Mouse (Mus musculus): ENCODE measurements around the gene Unc13d. TPM values are rescaled to one million over a fixed set of nuclear protein-coding genes. Genes with fewer than 3 reads are reported as not detected.
A peak's percentile ranks its signal among the peaks of the same experiment; 100 is the strongest.
"Not testable (repeated sequence)": the region's sequence is repeated elsewhere in the genome, so short reads cannot be mapped to it uniquely, and the experiment has no call there.

The Unc13d gene
- polyA plus RNA-seq (2015; fragmentation: Nextera tagmentation; extraction: Ambion mirVana) = 1.5 and 2.3 TPM in 2 replicates

DNA sequence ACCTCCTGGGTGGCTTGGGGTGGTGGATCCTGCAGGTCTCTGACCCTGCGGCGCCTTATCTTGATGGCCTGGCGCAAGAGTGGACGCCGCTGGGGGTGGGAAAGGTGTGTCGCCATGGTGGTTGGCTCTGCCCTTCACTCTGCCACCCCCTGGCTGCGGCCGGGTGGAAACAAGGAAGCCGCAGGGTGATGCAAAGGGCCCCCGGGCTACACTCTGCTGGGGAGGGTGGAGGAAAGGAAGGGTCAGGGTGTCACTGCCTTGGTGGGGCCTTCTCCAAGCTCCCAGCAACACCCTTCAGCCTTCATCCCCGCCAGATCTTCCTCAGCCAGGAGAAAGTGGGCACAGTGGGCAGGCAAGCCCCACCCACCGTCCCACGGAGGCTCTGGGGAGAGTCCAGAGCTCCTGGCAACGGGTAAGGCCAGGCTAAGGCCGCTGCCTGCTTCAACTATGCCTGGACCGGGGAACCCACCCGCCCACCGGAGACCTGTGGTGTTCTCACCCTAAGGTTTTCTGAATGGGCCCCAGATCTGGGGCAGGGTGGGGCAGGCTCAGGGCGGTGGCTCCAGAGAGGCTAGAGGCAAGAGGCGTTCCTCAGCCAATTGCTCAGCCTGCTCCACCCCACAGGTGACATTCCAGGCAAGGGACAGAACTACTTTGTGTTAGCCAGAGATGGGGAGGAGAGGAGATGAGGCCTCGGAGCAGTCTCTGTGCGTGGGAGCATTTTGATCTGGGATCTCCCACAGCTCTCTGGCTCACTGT, at the start of gene Unc13d:
Gene Unc13d, minus strand, starts transcription at position 516 of the 759 bp plus-strand sequence.
- Histone ChIP-seq H3K4me1 (peaks cover 50% of the 10 kb centered on the region), H3K9me3 (no peaks in the 10 kb centered on the region), H3K4me2 (peak within 1 kb of the TSS; percentile 64), H3K9ac (peak within 1 kb of the TSS; percentile 76), H3K4me3 (peak within 1 kb of the TSS; percentile 35), H3K27ac (replicated peaks) (peak within 1 kb of the TSS; percentile 68), H3K27me3 (replicated peaks) (no peaks in the 10 kb centered on the region), H3K36me3 (peaks cover 41% of the 10 kb centered on the region)
- 55% methylated on average over 22 of the region's 22 CpGs for WGBS
- ATAC-seq (ENCODE audit: extremely low read depth, insufficient number of reproducible peaks, low FRiP score, low TSS enrichment) = 0 out of 2 replicates have a peak, but pooled peaks have one; percentile 27

DNA sequence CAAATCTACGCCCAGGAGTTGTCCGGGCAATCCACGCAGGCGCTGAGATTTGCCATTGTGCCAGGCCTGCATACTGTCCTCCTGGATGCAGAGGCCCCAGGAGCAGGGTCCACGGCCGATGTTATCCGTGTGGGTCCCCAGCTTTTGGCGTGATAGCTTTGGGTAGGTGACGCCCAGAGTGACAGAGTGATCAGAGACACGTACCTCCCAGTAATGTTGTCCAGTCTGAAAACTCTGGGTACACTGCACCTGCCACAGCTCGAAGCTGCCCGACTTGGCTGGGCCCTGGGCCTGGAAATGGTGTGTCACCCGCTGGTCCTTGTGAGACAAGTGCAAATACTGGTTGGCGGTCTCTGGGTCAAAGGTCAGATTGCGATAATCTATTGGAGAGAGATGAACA, 48.5 kb upstream of the Unc13d start:
- ATAC-seq (ENCODE audit: extremely low read depth, insufficient number of reproducible peaks, low FRiP score, low TSS enrichment) = no peak
- H3K9ac ChIP-seq = no peak overlapping the region
- H3K36me3 ChIP-seq = peaks cover 52% of the 10 kb centered on the region
- peaks cover 31% of the 10 kb centered on the region for H3K4me1 ChIP-seq
- 93% methylated on average over 15 of the region's 15 CpGs for WGBS
- H3K27me3 ChIP-seq (replicated peaks) = no peaks in the 10 kb centered on the region
- no peak overlapping the region for H3K27ac ChIP-seq (replicated peaks)
- no peak overlapping the region for H3K4me2 ChIP-seq
- H3K4me3 ChIP-seq = no peak overlapping the region
- no peaks in the 10 kb centered on the region for H3K9me3 ChIP-seq

DNA sequence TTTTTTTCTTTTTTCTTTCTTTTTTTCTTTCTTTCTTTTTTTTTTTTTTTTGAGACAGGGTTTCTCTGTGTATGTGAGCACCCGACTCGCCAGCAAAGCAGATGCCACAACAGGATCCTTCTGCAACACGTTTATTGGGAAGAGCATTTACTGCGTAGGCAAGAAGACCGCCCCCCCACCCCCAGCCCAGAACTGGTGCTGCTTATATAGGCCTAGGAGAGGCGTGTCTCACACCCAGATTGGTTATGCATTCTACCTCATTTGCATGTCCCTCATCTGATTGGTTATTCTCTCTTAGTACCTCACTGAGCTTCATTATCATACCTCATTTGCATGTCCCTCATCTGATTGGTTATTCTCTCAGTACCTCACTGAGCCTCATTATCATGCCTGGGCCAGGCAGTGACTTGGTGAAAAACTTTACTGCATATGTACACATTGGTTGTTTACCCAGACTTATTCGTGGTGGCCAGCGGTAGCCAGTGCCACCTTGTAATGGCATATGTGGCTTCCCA, 44.0 kb upstream of the Unc13d start:
- not testable (repeated sequence) for H3K4me1 ChIP-seq; H3K9ac ChIP-seq; H3K27me3 ChIP-seq (replicated peaks); H3K27ac ChIP-seq (replicated peaks); H3K9me3 ChIP-seq; H3K4me2 ChIP-seq; H3K4me3 ChIP-seq; ATAC-seq (ENCODE audit: extremely low read depth, insufficient number of reproducible peaks, low FRiP score, low TSS enrichment)
- WGBS = 91% methylated on average over 8 of the region's 8 CpGs
- H3K36me3 ChIP-seq = peaks cover 57% of the 10 kb centered on the region

DNA sequence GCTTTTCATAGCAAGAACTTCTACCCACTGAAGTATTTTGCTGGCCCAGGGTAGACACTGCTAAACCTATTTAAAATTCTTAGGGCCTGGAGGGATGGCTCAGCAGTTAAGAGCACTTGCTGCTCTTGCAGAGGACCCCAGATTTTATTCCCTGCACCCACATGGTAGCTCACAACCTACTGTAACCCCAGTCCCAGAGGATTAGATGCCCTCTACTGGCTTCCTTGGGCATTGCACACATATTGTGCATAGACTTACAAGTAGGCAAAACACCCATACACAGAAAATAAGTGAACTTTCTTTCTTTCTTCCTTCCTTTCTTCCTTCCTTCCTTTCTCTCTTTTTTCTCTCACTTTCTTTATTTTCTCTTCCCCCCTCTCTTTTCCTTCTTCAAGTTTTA, 40.1 kb upstream of the Unc13d start:
- Histone ChIP-seq H3K27ac (replicated peaks) (no peak overlapping the region), H3K27me3 (replicated peaks) (no peaks in the 10 kb centered on the region), H3K4me1 (no peaks in the 10 kb centered on the region), H3K36me3 (peaks cover 21% of the 10 kb centered on the region), H3K9ac (no peak overlapping the region), H3K9me3 (0 out of 2 replicates have a peak, but pooled peaks cover 3% of the 10 kb centered on the region), H3K4me3 (no peak overlapping the region), H3K4me2 (no peak overlapping the region)
- no peak for ATAC-seq (ENCODE audit: extremely low read depth, insufficient number of reproducible peaks, low FRiP score, low TSS enrichment)

DNA sequence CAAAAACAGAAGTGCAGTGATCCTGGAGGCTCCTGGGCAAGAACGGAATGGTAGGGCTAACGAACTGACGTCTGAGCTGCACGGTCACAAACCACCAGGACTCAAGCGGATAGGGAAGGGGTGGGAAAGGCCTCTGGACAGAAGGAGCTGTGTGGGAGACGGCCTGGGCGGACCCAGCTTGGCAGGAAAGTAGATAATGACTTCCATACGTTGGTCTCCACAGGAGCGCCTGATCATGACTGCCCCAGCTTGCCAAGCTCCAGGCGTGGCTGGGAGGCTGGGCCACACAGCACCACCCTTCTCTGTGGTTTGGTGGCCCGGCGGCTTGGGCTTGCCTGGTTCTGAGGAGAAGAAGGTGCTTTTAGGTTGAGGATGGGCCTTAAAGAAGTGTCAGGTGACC, 39.5 kb upstream of the Unc13d start:
- Histone ChIP-seq H3K9ac (no peak overlapping the region), H3K4me3 (no peak overlapping the region), H3K27ac (replicated peaks) (peak overlapping the region; percentile 9; the same call in 1 of the 2 replicates), H3K9me3 (0 out of 2 replicates have a peak, but pooled peaks cover 3% of the 10 kb centered on the region), H3K4me2 (no peak overlapping the region), H3K4me1 (no peaks in the 10 kb centered on the region), H3K27me3 (replicated peaks) (no peaks in the 10 kb centered on the region), H3K36me3 (peaks cover 15% of the 10 kb centered on the region)
- 56% methylated on average over 12 of the region's 12 CpGs for WGBS
- ATAC-seq (ENCODE audit: extremely low read depth, insufficient number of reproducible peaks, low FRiP score, low TSS enrichment) = no peak

DNA sequence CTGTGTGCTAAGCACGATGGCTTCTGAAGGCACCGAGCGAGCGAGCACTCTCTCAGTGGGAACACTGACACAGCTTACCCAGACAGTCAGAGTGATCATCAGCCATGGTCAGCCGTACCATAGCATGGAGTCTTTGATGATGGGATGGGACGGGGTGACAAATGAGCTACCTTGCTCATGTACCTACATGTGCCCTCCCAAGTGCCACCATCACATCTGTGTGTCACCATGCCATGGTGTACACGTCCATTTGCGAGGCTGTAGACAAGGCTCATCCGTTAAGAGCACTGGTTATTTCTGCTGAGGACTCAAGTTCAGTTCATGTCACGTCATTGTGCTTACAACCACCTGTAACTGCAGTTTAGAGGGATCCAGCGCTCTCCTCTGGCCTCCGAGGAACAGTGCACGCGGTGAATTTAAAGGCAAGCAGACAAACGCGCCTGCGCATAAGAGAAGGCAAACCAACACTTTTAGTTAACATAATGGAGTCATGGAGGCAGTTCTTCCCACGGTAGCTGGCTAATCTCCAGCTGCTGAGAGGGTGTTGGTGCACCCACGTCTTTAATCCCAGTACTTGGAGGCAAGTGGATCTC, 33.9 kb upstream of the Unc13d start:
- no peak for ATAC-seq (ENCODE audit: extremely low read depth, insufficient number of reproducible peaks, low FRiP score, low TSS enrichment)
- WGBS = 84% methylated on average over 19 of the region's 19 CpGs

DNA sequence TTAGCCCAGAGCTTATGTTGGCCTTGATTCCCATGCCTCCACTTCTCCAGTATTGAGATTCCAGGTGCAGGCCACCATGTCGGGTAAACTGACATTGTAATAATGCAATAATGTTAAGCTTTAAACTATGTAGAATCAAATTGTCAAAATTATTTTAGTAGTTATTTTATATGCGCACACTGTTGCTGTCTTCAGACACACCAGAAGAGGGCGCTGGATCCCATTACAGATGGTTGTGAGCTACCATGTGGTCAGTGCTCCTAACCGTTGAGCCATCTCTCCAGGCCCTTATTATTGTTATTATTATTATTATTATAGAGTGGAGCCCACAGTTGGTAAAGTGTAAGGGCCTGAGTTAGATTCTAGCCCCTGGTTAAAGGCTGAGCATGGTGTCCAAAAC, 33.3 kb upstream of the Unc13d start:
- Histone ChIP-seq H3K4me2 (peak overlapping the region; percentile 76), H3K4me1 (peaks cover 48% of the 10 kb centered on the region), H3K9ac (peak overlapping the region; percentile 93), H3K27ac (replicated peaks) (peak overlapping the region; percentile 97), H3K4me3 (peak overlapping the region; percentile 80; the same call in 1 of the 2 replicates), H3K27me3 (replicated peaks) (peaks cover 36% of the 10 kb centered on the region), H3K36me3 (peaks cover 16% of the 10 kb centered on the region), H3K9me3 (no peaks in the 10 kb centered on the region)
- ATAC-seq (ENCODE audit: extremely low read depth, insufficient number of reproducible peaks, low FRiP score, low TSS enrichment) = no peak
- WGBS = 73% methylated on average over 4 of the region's 4 CpGs

More for the DNA sequence above, 33.9 kb upstream of the Unc13d start:
- Histone ChIP-seq H3K36me3 (peaks cover 10% of the 10 kb centered on the region; the same call in 1 of the 2 replicates), H3K4me1 (peaks cover 42% of the 10 kb centered on the region), H3K9ac (no peak overlapping the region), H3K27me3 (replicated peaks) (peaks cover 36% of the 10 kb centered on the region), H3K27ac (replicated peaks) (no peak overlapping the region), H3K4me2 (no peak overlapping the region), H3K9me3 (no peaks in the 10 kb centered on the region), H3K4me3 (no peak overlapping the region)

DNA sequence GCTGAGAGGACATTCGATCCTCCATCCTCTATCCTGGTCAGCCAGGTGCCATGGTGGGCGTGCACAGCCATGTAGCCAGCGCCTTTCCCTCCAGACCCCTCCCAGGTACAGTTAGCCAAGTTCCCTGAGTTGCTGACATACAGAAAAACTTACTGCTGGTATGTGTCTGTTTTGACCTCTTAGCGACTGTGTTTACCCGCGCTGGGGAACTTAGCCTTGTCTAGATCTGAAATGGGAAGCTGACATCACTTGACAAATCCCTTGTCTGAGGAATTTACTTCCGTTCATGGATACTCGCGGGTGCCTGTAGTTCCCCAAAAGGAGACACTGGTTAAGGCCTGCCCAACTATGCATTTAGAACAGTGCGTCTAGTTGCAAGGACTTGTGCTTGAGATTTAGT, 32.8 kb upstream of the Unc13d start:
- Histone ChIP-seq H3K4me1 (peaks cover 54% of the 10 kb centered on the region), H3K27ac (replicated peaks) (peak overlapping the region; percentile 97), H3K4me2 (peak overlapping the region; percentile 76), H3K4me3 (peak overlapping the region; percentile 80), H3K27me3 (replicated peaks) (peaks cover 36% of the 10 kb centered on the region), H3K36me3 (peaks cover 22% of the 10 kb centered on the region), H3K9ac (peak overlapping the region; percentile 93), H3K9me3 (no peaks in the 10 kb centered on the region)
- 5% methylated on average over 10 of the region's 10 CpGs for WGBS
- no peak for ATAC-seq (ENCODE audit: extremely low read depth, insufficient number of reproducible peaks, low FRiP score, low TSS enrichment)

DNA sequence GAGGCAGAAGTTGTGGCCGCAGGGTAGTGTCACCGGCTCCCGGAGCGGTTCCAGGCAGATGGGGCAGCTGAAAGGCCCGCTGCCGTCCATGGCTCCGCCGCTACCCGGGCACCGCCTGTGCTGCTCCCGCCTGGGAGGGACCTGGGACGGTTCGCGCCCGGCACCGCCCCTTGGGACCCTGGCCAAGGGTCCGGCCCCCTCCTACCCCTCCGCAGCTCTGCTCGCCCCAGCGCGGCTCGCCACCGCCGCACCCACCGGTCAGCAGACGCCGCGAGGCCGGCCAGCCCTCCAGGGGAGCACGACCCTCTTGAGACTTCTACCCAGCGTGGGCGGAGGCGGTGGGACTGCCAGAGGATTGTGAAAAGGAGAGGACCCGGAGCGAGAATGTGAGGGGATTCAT, 32.4 kb upstream of the Unc13d start:
- under 1% methylated on average over 35 of the region's 35 CpGs for WGBS
- peak; percentile 67; the same call in 1 of the 2 replicates for ATAC-seq (ENCODE audit: extremely low read depth, insufficient number of reproducible peaks, low FRiP score, low TSS enrichment)
- Histone ChIP-seq H3K4me1 (peaks cover 58% of the 10 kb centered on the region), H3K9ac (peak overlapping the region; percentile 93), H3K4me3 (peak overlapping the region; percentile 80), H3K36me3 (peaks cover 26% of the 10 kb centered on the region), H3K4me2 (peak overlapping the region; percentile 76), H3K9me3 (no peaks in the 10 kb centered on the region), H3K27me3 (replicated peaks) (peaks cover 36% of the 10 kb centered on the region), H3K27ac (replicated peaks) (peak overlapping the region; percentile 97)

DNA sequence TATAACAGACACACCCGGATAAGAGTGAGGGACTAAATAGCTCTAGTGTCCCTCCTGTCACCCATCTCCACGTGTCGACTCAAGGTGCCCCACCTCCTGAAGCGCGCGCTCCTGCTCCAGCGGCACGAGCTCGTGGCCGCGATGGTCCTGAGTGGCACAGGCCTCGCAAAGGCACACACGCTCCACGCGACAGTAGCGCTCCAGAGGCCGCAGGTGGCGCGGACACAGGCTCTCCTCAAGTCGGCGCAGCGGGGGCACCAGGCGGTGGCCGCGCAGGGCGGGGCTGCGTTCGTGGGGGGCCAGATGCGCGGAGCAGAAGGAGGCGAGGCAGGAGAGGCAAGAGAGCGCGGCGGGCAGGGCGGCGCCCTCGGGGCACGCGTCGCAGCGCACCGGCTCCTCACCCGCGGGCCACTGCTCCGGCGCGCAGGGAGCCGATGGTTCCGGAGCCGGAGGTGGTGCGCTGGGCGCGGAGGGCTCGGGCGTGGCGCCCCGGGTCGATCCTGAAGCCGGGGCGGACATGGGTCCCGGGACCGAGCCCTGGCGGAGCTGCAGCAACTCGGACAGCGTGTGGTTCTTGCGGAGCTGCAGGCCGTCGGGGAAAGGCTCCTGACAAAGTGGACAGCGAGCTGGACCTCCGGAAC, 31.8 kb upstream of the Unc13d start:
- no peak for ATAC-seq (ENCODE audit: extremely low read depth, insufficient number of reproducible peaks, low FRiP score, low TSS enrichment)

More for the DNA sequence above, 31.8 kb upstream of the Unc13d start:
- peak overlapping the region; percentile 93 for H3K9ac ChIP-seq
- H3K36me3 ChIP-seq = peaks cover 28% of the 10 kb centered on the region
- H3K27ac ChIP-seq (replicated peaks) = peak overlapping the region; percentile 97
- no peaks in the 10 kb centered on the region for H3K9me3 ChIP-seq
- WGBS = under 1% methylated on average over 69 of the region's 70 CpGs
- peak overlapping the region; percentile 76 for H3K4me2 ChIP-seq
- peak overlapping the region; percentile 80 for H3K4me3 ChIP-seq
- peaks cover 36% of the 10 kb centered on the region for H3K27me3 ChIP-seq (replicated peaks)
- peaks cover 63% of the 10 kb centered on the region for H3K4me1 ChIP-seq

All from heart, embryonic 13.5 days (tissue).